Mouse (Mus musculus): ENCODE measurements around the gene Brwd1.
"Not testable (repeated sequence)": the region's sequence is repeated elsewhere in the genome, so short reads cannot be mapped to it uniquely, and the experiment has no call there.

Brwd1 gene

DNA sequence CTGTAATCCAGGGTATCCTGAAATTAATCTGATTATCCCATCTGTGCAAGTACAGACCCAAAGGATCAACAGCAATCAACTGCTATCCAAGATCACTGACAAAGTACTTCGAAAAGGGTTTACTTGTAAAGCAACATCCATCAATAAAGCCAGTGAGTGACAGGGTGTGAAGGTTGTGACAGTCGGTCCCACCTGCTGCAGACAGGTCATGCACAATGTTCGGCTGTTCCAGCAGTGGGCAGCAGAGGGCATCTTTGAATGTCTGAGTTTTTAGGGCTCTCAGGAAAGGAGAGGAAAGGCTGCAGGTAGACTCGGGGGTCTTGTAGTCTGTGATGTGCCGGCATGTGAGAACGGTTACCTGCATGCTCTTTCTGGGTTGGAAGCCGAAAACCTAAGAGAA lies 98.7 kb downstream of the Brwd1 start:
- DNase-seq (ENCODE audit: low spot score): peak; percentile 32

DNA sequence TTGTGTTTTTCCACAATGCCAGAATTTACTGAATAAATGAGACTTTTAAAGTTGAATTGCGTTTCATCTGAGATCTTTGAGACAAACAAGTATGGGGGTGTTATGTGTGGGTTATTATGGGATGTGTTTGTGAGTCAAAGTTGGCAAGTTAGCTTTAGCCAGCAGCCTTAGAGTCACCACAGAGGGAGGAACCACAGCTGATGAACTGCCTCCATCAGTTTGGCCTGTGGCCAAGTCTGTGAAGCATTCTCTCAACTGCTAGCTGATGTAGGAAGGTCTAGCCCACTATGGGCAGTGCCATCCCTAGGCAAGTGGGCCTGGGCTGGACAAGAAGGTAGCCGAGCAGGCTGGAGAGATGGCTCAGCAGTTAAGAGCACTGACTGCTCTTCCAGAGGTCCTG lies 111.5 kb downstream of the Brwd1 start:
- DNase-seq (ENCODE audit: low spot score): no peak

DNA sequence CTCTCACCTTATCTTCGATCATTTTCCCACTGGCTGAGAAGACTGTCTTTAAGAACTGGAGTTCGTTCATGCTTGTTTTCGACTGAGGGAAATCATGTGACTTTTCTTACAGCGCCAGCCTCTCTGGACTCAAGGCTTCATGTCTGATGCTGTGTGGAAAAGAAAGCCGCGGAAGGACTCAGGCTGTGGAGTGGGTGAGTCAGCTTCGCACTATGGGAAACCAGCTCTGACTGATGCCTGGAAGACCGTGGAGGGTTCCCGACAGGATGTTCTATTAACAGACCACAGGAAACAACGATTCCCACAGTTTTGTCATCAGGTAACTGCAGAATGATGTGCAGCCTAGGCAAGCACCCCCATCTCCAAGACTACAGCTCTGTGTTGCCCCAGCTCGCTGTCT lies 114.9 kb downstream of the Brwd1 start:
- no peak for DNase-seq (ENCODE audit: low spot score)

DNA sequence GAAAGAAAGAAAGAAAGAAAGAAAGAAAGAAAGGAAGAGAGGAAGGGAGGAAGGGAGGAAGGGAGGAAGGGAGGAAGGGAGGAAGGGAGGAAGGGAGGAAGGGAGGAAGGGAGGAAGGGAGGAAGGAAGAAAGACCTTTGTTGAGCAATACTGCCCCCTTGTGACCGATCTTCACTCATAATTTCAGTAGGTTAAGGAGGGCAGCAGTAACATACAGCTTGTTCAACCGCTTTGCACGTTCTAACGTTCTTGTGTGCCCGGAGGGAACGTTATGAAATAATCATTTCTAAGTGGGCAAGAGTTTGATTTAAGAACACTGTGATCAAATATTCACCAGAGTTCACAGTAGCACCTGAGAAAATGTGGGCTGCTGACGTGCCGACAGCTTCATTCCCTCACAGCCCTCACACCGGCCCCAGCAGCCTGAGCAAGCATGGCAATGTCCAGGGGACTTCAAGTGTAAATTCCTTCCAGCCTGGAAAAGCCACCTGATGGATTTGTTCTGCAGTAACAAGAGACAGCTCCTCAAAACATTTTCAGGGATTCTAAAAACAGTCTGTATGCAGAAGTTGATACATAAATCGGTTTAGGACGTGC lies 117.8 kb downstream of the Brwd1 start:
- peak; percentile 19 for DNase-seq (ENCODE audit: low spot score)

DNA sequence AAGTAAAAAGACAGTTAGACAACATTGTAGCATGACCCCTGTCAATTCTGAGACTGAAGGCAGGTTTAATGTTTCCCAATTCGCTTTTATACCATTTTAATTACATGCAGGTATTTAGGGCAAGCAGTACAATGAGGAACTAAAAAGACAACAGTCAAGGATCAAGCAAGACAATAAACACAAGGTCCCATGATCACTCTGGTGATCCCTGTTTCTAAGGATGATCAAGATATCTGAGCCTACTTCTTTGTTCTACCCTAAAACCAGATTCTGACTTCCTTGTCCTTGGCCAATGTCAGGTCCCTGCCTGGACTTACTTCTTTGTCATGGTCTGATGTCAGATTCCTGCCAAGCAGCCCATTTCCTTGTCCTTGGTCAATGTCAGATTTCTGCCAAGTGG lies 120.8 kb downstream of the Brwd1 start:
- not testable (repeated sequence) for DNase-seq (ENCODE audit: low spot score)

DNA sequence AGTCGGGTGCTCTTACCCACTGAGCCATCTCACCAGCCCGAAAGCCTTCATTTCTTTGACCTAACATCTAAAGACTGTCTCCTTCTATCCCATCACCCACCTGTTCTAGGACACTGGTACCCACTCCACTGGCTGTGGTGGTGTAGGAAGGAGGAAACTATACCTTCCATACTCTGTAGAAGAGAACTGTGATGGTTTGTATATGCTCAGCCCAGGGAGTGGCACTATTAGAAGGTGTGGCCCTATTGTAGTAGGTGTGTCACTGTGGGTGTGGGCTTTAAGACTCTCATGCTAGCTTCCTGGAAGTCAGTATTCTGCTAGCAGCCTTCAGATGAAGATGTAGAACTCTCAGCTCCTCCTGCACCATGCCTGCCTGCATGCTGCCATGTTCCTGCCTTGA lies 121.6 kb downstream of the Brwd1 start:
- DNase-seq (ENCODE audit: low spot score): not testable (repeated sequence)

- no peak for DNase-seq (ENCODE audit: low spot score)
Measured at GRCm38 (mm10) chr16:95958080-95958479, 124.2 kb downstream of the Brwd1 start.

DNA sequence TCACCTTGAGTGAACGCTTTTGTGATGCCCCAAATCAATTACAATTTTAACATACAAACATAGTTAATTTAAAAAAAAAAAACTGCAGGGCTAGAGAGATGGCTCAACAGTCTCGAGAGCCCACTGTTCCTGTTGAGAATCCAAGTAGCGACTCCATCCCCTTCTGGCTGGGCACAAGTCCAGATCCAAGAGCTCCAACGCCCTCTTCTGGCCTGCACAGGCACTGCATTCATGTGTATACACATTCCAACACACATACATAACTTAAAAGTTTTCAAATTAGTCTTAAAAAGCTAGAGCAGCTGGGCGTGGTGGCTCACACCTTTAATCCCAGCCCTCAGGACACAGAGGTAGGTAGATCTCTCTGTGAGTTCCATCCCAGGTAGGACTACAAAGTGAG lies 125.7 kb downstream of the Brwd1 start:
- DNase-seq (ENCODE audit: low spot score): no peak

DNA sequence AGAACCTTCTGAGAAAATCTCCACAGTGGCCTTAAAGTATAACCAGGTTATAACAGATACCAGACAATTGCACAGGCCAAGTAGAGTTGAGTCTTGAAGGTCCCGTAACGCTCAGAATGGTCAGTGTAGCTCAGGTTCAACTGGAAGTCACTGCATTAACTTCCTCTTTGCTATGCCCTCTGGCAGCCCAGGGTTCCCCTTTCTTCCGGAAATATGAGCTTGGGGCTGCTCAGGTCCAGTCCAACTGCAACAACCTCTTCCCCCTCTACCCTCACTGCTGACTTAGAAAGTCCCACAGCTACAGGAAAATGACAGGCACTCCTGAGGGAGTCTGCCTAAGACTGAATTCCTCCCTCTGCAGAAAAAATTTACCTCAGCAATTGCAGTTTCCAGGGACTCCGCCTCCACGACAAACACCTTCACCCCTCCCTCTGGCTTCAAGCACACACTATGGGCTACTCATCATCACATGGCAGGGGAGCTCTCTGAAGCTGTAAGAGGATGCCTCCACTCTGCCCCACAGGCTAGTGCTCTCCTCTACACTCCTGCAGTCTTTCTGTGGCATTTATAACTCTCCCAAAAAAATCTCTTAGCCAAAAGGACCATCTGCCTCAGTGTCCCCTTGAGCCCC lies 126.5 kb downstream of the Brwd1 start:
- DNase-seq (ENCODE audit: low spot score): no peak

DNA sequence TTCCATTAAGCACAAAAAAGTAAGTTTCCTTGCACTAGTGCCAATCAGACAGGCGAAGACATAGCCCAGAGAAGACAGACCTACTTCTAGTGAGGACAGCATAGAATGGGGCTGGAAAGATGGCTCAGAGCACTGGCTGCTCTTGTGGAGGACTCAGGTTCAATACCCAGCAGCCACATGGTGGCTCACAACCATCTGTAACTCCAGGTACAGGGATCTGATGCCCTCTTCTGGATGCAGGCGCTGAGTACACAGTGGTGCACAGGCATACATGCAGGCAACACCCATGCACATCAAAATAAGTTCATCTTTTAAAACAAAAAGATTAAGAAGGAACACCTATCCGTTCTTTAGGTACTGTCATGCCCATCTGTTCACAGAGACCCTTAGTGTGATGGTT lies 128.0 kb downstream of the Brwd1 start:
- no peak for DNase-seq (ENCODE audit: low spot score)

DNA sequence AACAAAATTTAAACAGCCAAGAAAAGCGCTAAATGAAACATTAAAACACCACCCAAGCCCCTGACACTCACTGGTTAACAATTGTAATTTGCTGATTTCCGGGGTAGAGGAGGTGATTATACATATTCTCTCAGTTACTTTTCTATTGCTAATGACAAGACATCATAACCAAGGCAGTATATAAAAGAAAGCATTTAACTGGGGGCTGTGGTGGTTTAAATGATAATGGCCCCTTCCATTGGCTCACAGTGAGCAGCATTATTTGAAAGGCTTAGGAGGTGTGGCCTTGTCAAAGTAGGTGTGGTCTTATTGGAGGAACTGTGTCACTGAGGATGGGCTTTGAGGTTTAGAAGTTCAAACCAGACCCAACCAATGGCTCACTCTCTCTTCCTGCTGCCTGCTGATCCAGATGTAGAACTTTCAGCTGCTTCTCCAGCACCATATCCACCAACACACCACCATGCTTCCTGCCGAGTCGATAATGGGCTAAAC lies 129.1 kb downstream of the Brwd1 start:
- no peak for DNase-seq (ENCODE audit: low spot score)

DNA sequence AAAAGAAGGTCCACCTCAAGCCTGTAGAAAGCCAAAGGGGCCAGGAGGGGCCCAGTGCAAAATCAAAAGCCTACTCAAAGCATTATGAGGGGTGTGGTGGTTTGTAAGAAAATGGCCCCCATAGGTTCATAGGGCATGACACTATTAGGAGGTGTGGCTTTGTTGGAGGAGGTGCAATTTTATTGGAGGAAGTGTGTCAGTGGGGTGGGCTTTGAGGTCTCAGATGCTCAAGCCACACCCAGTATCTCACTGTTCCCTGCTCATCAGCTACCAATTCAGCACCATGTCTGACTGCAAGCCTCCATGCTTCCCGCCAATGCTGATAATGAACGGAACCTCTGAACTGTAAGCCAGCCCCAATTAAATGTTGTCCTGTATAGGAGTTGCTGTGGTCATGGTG lies 130.9 kb downstream of the Brwd1 start:
- no peak for DNase-seq (ENCODE audit: low spot score)

- peak; percentile 67 for DNase-seq (ENCODE audit: low spot score)
Measured at GRCm38 (mm10) chr16:95945389-95946311, 136.7 kb downstream of the Brwd1 start.

DNA sequence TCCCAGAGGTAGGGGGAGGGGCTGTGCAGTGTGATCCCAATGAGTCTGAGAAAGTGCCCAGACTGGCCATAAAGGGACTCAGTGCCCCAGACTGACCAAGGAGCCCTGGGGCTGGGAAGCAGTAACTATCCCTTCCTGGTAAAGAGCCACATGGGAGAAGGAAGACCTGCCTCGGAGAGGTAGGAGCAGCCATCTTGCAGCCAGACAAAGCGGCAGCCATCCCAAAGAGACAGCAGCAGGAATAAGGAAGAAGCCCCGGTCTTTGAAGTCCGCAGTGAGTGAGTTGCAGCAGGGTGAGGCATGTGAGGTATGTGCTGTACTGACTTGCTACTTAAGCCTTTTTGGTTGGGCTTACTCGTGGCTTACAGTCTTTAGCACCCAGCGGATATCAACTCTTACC lies 139.1 kb downstream of the Brwd1 start:
- DNase-seq (ENCODE audit: low spot score): no peak

All from T-cell, adult 2 months (primary cell).